Mouse (Mus musculus): ENCODE measurements around the gene Efcab11.

Gene Efcab11

GRCm38 (mm10) chr12:99752986-99753385 lies 131.3 kb downstream of the Efcab11 start:
- no peak for DNase-seq (ENCODE audit: low spot score)

- DNase-seq (ENCODE audit: low spot score) = no peak
Observed at GRCm38 (mm10) chr12:99749391-99749790, 134.8 kb downstream of the Efcab11 start.

GRCm38 (mm10) chr12:99741631-99742030 lies 142.6 kb downstream of the Efcab11 start:
- DNase-seq (ENCODE audit: low spot score) = no peak

GRCm38 (mm10) chr12:99739211-99739610 lies 145.0 kb downstream of the Efcab11 start:
- DNase-seq (ENCODE audit: low spot score) = no peak

- no peak for DNase-seq (ENCODE audit: low spot score)
Observed at GRCm38 (mm10) chr12:99738256-99738655, 146.0 kb downstream of the Efcab11 start.

GRCm38 (mm10) chr12:99736971-99737370 lies 147.3 kb downstream of the Efcab11 start:
- DNase-seq (ENCODE audit: low spot score) = no peak

GRCm38 (mm10) chr12:99735172-99735571 lies 149.1 kb downstream of the Efcab11 start:
- no peak for DNase-seq (ENCODE audit: low spot score)

- no peak for DNase-seq (ENCODE audit: low spot score)
Observed at GRCm38 (mm10) chr12:99724206-99724605, 160.0 kb downstream of the Efcab11 start.

- no peak for DNase-seq (ENCODE audit: low spot score)
Observed at GRCm38 (mm10) chr12:99723791-99724190, 160.4 kb downstream of the Efcab11 start.

- no peak for DNase-seq (ENCODE audit: low spot score)
Observed at GRCm38 (mm10) chr12:99721318-99721717, 162.9 kb downstream of the Efcab11 start.

GRCm38 (mm10) chr12:99719777-99720176 lies 164.5 kb downstream of the Efcab11 start:
- DNase-seq (ENCODE audit: low spot score) = no peak

- no peak for DNase-seq (ENCODE audit: low spot score)
Observed at GRCm38 (mm10) chr12:99718161-99718560, 166.1 kb downstream of the Efcab11 start.

GRCm38 (mm10) chr12:99716038-99716610 lies 168.1 kb downstream of the Efcab11 start:
- no peak for DNase-seq (ENCODE audit: low spot score)

GRCm38 (mm10) chr12:99715129-99716037 lies 168.9 kb downstream of the Efcab11 start:
- no peak for DNase-seq (ENCODE audit: low spot score)

GRCm38 (mm10) chr12:99712214-99712613 lies 172.0 kb downstream of the Efcab11 start:
- no peak for DNase-seq (ENCODE audit: low spot score)

GRCm38 (mm10) chr12:99702248-99702647 lies 182.0 kb downstream of the Efcab11 start:
- no peak for DNase-seq (ENCODE audit: low spot score)

- DNase-seq (ENCODE audit: low spot score) = no peak
Observed at GRCm38 (mm10) chr12:99700380-99700779, 183.9 kb downstream of the Efcab11 start.

GRCm38 (mm10) chr12:99699379-99700023 lies 184.7 kb downstream of the Efcab11 start:
- no peak for DNase-seq (ENCODE audit: low spot score)

GRCm38 (mm10) chr12:99694066-99694465 lies 190.2 kb downstream of the Efcab11 start:
- DNase-seq (ENCODE audit: low spot score) = no peak

GRCm38 (mm10) chr12:99686418-99686992 lies 197.7 kb downstream of the Efcab11 start:
- no peak for DNase-seq (ENCODE audit: low spot score)

- DNase-seq (ENCODE audit: low spot score) = no peak
Observed at GRCm38 (mm10) chr12:99685451-99686100, 198.7 kb downstream of the Efcab11 start.

- no peak for DNase-seq (ENCODE audit: low spot score)
Observed at GRCm38 (mm10) chr12:99681681-99682080, 202.6 kb downstream of the Efcab11 start.
